Mouse (Mus musculus): Measurements from ENCODE around the gene Defb28. TPM values are rescaled to one million over a fixed set of nuclear protein-coding genes. Genes with fewer than 3 reads are reported as not detected.

The Defb28 gene
- not detected in 2 replicates for polyA plus RNA-seq (2012; rRNA removed)

DNA sequence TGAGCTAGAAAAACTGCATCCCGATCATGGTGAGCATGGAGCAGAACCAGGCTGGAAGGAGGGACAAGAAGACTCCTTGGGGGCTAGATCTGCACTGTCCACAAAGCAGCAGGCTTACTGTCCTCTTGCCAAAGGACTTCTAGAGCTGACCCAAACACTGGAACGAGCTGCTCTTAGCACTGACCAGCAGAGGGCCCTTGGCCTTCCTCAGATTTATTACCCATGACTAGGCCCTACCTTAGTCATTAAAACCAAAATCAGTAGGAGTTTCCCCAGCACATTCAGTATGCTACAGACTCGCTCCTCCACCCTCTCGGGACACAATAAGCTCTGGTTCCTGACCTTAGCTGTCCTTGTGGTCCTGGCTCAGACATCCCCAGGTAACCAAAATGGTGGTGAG is at the start of gene Defb28:
Gene Defb28 (plus strand): TSS at position 275 of the 400 bp plus-strand sequence.
- no peak for DNase-seq (ENCODE audit: extremely low spot score in 1 of 2, low spot score in 1 of 2)

- DNase-seq (ENCODE audit: extremely low spot score in 1 of 2, low spot score in 1 of 2): peak in 1 of 2 experiments; percentile 84
Observed at GRCm38 (mm10) chr2:152470973-152471372, 47.1 kb upstream of the Defb28 start.

GRCm38 (mm10) chr2:152472434-152472833 is 45.6 kb upstream of the Defb28 start:
- no peak for DNase-seq (ENCODE audit: extremely low spot score in 1 of 2, low spot score in 1 of 2)

DNA sequence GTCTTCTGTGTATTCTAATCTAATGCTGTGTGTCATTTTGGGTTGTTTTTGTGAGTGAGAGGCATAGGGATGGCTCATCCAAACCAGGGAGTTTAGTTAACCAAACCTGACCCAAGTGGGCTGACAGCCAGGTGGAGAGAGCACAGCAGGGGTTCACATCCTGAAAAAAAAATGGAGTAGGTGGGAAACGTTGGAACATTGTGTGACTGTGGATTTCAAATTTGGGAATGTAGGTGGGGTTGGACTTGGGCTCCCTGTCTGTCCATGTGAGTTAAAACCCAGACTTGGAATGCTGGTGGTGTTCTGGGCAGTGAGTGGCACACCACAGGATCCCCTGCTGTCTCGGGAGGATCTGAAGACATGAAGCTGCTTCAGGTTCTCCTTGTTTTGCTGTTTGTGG is 41.3 kb upstream of the Defb28 start, which contains the start of gene Defb20:
Gene Defb20 (plus strand): TSS at position 301 of the 400 bp plus-strand sequence.
- no peak for DNase-seq (ENCODE audit: extremely low spot score in 1 of 2, low spot score in 1 of 2)

GRCm38 (mm10) chr2:152480881-152481280 is 37.2 kb upstream of the Defb28 start:
- DNase-seq (ENCODE audit: extremely low spot score in 1 of 2, low spot score in 1 of 2): no peak

- no peak for DNase-seq (ENCODE audit: extremely low spot score in 1 of 2, low spot score in 1 of 2)
Observed at GRCm38 (mm10) chr2:152481726-152482125, 36.3 kb upstream of the Defb28 start.

- DNase-seq (ENCODE audit: extremely low spot score in 1 of 2, low spot score in 1 of 2): no peak
Observed at GRCm38 (mm10) chr2:152487024-152487423, 31.0 kb upstream of the Defb28 start.

DNA sequence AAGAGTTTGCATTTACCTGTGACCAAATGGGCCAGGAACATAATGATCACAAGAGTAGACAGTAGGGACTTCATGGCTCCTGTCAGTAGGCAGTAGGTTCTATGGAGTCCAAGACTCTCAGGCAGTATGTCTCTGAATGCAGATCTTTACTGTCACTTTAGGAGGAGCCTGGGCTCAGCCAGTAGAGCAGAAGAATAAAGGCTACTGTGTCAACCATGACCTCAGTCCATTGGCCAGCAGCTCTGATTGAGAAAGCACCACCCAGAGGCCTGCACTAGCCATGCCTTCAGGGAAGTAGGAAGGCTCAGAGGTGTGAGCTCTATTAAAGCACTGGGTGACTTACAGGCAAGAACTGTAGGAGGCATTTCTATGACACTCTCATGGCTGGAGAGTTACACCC is 28.0 kb upstream of the Defb28 start, which contains the start of gene Defb22:
Gene Defb22 (minus strand): TSS at position 101 of the 400 bp plus-strand sequence.
- no peak for DNase-seq (ENCODE audit: extremely low spot score in 1 of 2, low spot score in 1 of 2)

DNA sequence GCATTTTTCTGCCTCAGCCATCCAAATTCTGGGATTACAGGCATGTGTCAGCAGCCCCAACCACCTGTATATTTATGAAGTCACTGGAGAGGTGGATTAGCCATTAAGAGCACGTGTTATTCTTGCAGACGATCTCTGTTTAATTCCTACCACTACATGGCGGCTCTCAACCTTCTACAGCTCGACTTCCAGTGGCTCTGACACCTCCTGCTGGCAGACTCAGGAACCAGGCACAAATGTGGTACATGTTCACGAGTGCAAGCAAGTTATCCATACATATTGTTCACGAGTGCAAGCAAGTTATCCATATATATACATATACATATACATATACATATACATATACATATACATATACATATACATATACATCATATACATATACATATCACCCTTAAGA is 24.9 kb upstream of the Defb28 start:
- no peak for DNase-seq (ENCODE audit: extremely low spot score in 1 of 2, low spot score in 1 of 2)

DNA sequence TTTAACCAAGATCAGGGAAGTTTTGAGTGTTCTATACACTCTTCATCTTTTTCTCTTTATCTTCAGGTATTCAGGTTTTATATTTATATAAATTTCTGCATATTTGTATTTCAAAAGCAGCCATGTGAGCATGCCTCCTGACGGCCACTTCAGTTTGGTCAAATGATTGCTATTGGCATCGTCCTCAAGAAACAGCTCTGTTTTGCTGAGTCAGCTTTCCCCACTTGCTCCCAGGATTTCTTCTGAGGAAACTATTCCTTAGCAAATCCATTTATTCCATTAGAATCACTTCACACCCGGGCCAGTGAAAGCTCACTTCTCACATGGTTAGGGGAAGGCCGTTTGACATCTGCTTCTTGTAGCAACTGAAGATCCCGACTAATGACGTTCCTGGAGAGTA is 20.0 kb upstream of the Defb28 start:
- DNase-seq (ENCODE audit: extremely low spot score in 1 of 2, low spot score in 1 of 2): no peak

- DNase-seq (ENCODE audit: extremely low spot score in 1 of 2, low spot score in 1 of 2): peak in 1 of 2 experiments; percentile 8
Observed at GRCm38 (mm10) chr2:152500204-152500862, 17.7 kb upstream of the Defb28 start.

DNA sequence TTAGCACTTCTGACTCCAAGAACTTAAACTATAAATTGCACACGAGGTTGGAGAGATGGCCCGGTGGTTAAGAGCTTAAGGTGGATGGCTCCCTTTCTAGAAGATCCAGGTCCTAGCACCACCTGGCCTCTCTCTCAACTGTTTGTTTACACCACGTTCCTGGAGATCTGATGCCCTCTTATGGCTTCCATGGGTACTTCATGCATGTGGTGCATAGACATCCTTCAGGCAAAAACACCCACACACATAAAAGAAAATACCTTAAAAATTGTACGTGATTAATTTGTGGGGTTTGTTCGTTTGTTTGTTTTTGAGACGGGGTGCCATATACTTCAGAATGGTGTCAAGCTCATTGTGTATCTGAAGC is 17.2 kb upstream of the Defb28 start:
- no peak for DNase-seq (ENCODE audit: extremely low spot score in 1 of 2, low spot score in 1 of 2)

GRCm38 (mm10) chr2:152503950-152504349 is 14.1 kb upstream of the Defb28 start:
- no peak for DNase-seq (ENCODE audit: extremely low spot score in 1 of 2, low spot score in 1 of 2)

DNA sequence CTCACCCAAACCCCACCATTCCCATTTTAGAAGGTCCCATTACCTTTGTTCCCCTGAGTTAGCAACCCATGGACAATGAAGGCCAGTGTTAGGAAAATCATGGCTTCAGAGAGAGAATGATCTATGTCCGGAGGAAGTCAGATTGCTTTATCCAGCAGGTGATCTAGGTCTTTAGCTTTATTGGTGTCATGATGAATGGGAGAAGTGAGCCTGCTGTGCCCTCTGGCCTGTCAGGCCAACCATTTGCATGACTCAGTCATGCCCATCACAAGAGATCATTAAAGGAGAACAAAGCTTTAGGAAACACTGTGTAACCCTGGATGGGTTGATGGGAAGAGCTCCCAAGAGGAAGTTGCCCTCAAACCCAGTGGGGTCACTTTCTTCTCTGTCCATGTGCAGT is 6.5 kb upstream of the Defb28 start, which contains the start of gene Defb26:
Gene Defb26 (minus strand): TSS at position 101 of the 400 bp plus-strand sequence.
- no peak for DNase-seq (ENCODE audit: extremely low spot score in 1 of 2, low spot score in 1 of 2)

GRCm38 (mm10) chr2:152516084-152516483 is 2.0 kb upstream of the Defb28 start:
- no peak for DNase-seq (ENCODE audit: extremely low spot score in 1 of 2, low spot score in 1 of 2)

GRCm38 (mm10) chr2:152539944-152540710 is 22.1 kb downstream of the Defb28 start, which contains the start of gene Defb29:
Gene Defb29, minus strand, starts transcription at chr2:152540098.
- DNase-seq (ENCODE audit: extremely low spot score in 1 of 2, low spot score in 1 of 2): no peak

DNA sequence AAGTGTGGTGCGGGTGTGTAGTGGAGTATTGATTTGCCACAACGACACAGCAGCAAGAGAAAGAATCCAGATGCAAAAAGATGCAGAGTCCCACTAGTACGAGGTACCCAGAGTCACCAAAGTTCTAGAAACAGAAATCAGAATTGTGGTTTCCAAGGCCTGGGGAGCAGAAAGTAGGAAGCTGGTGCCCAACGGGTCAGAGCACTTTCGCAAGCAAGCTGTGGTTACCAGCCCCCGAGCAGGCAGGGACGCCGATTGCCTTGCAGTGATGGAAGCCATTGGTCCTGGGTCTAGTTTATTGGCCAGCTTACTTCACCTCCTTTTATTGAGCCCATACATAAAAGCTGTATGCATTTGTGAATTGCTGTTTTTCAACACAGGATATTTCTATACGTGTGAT is 23.9 kb downstream of the Defb28 start:
- no peak for DNase-seq (ENCODE audit: extremely low spot score in 1 of 2, low spot score in 1 of 2)

- no peak for DNase-seq (ENCODE audit: extremely low spot score in 1 of 2, low spot score in 1 of 2)
Observed at GRCm38 (mm10) chr2:152542897-152543296, 24.8 kb downstream of the Defb28 start.

DNA sequence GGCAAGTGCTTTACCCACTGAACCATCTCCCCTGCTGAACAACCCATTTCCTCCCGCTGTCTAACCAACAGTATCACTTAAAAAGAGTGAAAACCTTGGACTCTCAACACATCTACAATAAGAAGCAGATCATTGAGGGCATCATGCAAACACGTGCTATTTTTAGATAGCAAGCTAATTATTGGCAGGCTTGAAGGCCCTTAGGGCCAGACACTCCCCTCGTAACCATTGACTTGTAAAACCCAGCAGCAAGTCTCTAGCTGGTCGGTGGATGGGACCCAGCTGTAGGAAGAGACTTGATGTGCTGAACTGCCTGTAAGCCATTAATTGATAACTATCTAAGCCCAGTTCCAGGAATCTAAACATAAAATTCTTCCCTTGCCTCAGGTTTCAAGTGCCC is 25.4 kb downstream of the Defb28 start:
- no peak for DNase-seq (ENCODE audit: extremely low spot score in 1 of 2, low spot score in 1 of 2)

- peak; percentile 52 to 81 for DNase-seq (ENCODE audit: extremely low spot score in 1 of 2, low spot score in 1 of 2)
Observed at GRCm38 (mm10) chr2:152544691-152545090, 26.6 kb downstream of the Defb28 start.

DNA sequence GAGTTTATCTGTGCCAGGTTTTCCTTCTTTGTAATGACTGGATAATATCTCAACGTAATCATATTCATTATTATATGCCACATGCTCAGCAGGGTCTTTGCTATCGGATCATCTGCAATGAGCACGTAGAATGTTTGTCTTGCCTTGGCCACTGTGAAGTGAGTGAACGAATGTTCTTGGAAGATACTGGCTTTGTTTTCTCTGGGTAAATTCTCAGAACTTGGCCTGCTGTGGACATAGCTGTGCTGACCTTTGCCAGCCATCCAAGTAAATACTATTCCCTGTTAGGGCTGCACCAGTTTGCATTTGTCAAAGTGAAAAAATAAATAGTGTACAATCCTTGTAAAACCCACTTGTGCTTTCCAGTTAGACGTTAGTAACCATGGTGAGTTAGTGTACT is 30.1 kb downstream of the Defb28 start:
- no peak for DNase-seq (ENCODE audit: extremely low spot score in 1 of 2, low spot score in 1 of 2)

Data from frontal cortex, adult 2 months (tissue).